Mouse (Mus musculus): Measurements from ENCODE around the gene Hnf1b.

Hnf1b gene

DNA sequence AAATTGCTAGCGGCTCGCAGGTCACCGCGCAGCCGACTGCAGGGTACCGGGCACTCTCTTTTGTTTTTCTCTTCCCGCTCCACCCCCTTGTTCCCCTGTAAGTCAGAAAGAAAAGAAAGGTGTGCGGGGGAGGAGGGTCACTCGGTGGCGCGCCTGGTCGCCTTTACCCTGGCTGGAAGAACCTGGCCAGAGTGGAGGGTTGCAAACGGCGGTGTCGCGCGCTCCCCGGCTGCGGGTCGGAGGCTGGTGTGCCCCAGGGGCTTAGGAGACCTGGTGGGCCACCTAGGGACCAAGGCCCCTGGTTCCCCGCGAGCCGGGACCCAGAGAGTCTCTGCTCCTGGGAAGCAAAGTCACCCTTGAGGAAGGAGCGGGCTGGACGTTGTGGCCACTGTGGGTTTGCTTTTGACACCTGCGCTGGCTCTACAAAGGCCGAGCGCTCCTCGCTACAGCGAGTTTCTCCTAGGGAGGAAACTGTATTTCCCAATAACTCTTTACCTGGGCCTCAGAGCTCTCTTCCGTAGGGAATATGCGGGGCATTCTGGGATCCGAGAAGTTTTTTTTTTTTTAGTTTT is 3.4 kb downstream of the Hnf1b start:
- no peak for DNase-seq

DNA sequence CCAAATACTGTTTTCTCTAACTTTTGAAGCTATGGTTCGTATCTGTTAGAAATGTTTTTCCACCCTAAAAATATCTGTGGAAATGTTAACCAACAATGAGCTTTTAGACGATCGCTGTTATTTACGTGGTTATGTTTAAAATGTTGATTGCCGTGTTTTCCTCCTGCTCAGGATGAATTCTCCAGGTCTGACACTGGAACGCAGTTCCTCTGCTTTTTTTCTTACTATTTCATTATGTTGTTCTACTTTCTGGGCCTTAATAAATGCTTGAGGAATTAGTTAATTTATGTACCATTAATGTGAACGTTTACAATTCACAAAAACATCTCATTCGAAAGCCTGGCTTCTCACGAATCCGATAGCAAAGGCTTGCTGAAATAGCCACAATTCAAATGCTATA is 4.2 kb downstream of the Hnf1b start:
- no peak for DNase-seq

DNA sequence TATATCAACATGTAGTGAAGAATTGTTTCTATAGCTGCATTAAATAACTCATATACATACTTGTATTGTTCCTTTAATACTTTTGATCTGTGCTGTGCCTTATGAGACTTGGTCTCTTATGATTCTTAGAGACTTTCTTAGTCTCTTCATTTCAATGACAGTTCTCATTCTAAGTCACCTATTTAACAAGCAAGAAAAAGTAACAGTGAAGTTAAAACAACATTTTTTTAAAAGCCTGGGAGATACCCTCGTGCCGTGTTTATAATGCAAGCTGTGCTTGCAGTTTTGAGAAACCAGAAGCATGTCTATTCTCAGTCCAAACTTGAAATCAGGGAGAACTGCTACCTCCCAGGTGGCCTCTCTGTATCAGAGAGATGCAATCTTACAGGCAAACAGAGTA is 4.8 kb downstream of the Hnf1b start:
- no peak for DNase-seq

DNA sequence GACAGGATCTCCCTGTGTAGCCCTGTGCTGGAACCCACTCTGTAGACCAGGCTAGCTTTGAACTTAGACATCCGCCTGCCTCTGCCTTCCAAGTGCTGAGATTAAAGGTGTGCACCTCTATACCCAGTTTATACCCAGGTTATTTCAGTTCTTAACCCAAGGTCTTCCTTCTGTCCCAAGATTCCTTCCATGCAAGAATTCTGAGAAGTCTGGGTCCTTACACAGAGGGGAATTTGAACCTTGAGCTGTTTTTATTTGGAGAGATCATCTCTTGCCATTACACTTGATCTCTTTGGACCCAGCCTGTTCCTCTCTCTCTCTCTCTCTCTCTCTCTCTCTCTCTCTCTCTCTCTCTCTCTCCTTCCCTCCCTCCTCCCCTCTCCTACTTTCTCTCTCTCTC is 7.4 kb downstream of the Hnf1b start:
- DNase-seq, result no peak

DNA sequence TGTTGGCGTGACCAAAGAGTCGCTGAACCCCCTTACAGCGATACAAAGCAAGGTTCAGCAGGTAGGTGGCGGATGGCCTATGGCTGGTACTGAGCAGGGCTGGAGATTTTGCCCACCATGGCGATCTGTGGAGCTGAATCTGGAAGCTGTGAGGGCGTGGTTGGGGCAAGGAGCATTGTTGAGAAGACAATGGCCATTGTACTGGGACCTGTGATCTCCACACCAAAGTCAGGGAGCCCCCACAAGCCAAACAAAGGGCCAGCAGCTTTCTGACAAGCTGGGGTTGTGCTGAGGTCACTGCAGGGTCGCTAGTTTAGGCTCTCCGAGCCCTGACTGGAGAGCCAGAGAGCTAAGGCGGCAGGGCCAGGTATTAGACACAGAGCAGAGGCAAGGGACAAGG is 15.4 kb downstream of the Hnf1b start:
- DNase-seq, result no peak

- no peak for DNase-seq
These were observed 17.7 kb downstream of the Hnf1b start for GRCm38 (mm10) chr11:83867571-83867970.

GRCm38 (mm10) chr11:83869147-83869546 is 19.3 kb downstream of the Hnf1b start:
- DNase-seq, result no peak

DNA sequence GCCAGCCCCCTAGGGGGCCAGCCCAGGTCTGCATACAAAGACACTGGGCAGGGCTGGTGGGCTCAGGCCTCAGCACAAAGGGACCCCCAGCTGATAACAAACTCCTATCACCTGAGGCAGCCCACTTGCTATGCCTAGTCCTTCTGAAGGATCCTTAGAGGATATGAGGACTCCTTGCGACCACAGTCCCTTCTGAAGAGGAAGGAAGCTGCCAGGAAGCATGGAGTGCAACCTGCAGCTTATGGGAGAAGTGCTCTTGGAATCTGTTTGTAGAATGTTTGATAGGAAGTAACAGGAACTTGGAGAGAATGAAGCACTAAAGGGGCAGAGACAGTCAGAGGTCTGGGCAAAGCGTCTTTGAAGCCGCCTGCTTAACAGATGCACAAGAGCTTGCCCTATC is 19.8 kb downstream of the Hnf1b start:
- DNase-seq, result no peak

DNA sequence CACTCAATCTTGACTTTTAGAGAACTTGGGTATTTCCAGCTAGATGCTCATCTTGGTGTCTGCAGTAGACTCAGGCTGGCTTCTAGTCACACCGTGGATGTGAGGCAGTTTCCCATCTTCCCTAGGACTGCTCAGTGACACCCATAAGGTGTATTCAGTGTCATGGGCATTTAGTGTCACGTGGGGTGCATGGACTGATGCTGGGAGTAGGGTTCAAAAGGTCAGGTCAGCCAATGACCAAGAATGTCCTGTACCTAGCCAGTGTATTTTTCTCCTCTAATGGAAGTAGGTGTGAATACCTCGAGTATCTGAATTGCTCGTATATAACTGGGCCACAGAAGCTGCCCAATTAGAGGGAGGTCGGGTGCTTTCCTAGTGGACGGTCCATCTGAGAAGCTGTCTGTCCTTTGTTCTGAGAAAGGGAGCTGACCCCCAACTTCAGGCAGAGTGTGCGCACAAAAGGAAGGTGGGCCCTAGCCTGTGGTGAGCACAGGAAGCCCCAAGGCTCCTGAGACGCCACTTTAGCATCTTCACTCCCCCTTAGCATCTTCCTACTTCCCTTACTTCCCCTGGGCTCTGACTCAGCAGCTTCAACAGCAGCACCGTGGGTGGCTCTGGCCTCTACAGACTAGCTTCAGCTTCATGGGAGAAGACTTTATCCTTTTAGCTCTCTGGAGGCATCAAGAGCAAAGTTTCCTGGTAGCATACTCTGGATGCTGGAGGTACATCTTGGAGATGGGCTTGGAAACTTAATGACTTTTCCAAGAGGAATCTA is 22.1 kb downstream of the Hnf1b start:
- DNase-seq, result no peak

DNA sequence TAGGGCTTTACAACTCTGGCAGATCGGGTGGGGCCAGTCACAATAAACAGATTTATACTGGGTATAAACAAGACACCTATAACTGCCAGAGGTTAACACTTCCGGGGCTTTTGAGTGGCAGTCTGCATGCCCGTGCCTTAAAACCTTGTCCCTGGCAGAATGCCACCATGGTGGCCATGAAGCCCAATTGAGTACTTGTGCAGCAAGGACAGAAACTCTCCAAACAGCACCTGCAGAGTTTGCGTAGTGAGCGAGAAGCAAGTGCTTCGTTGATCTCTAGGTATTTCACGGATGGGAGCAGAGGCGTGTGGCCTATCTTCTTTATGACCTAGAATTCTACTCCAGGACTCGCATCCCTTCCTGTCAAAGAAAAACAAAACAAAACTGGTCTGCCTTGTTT is 23.6 kb downstream of the Hnf1b start:
- no peak for DNase-seq

DNA sequence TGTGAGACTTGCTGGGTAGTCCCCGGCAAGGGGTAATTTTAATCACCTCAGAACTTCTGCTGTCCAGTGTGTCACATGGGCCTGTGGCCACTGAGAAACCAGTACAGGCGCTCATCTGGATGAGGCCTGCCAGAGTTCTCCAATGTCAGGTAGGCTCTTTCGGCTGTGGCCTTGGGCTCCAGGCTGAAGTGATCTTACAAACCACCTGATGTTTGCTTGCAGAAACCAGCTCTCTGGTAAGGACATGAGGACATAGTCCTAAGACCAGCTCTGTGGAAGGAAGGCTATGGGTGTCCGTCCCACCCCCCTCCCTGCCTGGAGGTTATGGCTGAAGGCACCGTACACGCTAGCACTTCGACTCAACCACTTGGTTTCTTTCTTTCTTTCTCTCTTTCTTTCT is 26.8 kb downstream of the Hnf1b start:
- no peak for DNase-seq

- DNase-seq, result no peak
These were observed 27.9 kb downstream of the Hnf1b start for GRCm38 (mm10) chr11:83877765-83878164.

DNA sequence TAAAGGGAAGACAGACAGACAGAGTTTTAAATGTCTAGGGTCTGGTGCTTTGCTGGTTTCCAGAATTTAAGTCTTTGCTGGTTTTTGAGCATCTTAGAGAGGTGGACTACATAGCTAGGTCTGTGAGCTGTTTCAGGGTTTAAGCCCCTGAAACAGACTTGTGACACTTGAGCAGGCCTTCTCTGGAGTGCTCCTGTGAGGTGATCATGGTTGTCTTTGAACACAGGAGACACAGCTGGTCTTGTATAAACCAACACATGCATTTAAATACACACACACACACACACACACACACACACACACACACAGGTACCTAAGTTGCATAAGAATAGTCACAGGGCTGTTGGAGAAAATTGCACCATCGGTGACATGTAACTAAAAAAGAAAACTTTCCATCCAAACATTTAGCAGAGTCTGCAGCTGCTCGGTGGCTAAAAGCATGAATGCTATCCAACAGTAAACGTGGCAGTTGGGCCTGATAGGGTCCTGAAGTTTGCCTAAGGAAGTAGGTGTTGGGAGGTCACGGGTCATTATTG is 28.6 kb downstream of the Hnf1b start:
- no peak for DNase-seq

DNA sequence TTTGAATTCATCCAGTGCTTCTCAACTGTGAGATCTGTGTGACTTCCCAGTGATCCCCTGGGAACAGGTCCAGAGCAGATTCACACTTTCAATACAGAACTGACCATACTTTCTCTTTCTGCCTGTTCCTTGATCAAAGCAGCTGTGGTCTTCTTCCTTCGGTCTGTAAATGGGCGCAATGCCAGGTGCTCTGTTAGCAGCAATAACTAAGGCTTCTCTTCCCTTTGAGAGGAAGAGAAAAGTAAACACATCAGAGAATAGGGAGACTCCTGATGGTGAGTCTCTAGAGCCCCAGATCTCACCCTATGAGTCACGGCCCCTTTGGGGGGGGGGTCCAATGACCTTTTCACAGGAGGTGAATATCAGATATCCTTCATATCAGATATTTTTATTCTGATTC is 29.3 kb downstream of the Hnf1b start:
- DNase-seq, result no peak

DNA sequence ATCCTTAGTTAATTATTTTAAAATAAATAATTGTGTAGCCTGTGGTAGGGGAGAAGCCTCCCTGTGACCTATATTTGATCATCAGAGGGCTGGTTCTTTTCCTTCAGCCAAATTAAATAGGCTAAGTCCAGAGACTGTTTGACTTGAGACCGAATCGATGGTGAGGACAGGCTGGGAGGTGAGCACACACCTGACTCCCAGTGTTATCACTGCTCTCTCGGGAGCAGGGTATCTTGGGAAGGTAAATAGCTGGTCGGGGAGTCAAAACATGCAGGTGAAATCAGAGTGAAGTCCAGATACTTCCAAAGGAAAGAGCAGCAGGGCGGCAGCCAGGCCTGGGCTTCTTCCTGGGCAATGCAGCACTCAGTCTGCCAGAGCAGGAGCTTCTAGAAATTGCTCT is 31.6 kb downstream of the Hnf1b start:
- DNase-seq, result no peak

- DNase-seq, result no peak
These were observed 32.7 kb downstream of the Hnf1b start for GRCm38 (mm10) chr11:83882552-83882951.

DNA sequence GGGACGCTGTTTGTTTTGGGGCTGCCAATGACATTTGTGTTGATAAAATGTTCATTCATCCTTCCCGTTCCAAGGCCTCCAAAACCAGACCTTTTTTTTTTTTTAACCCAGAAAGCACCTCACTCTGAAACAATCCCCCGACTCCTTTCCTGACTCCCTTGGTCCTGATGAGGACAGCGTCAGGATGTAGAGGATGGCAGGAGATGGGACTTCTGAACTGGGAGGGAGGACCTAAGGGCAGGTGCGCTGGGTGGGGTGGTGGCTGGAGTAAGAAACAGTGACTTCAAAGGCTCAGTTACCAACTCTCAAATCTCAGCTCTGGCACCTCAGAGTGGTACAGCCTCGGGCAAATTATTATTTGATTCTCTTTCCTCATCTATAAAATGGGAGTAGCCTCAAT is 33.2 kb downstream of the Hnf1b start:
- DNase-seq, result no peak

GRCm38 (mm10) chr11:83883812-83884211 is 33.9 kb downstream of the Hnf1b start:
- no peak for DNase-seq

DNA sequence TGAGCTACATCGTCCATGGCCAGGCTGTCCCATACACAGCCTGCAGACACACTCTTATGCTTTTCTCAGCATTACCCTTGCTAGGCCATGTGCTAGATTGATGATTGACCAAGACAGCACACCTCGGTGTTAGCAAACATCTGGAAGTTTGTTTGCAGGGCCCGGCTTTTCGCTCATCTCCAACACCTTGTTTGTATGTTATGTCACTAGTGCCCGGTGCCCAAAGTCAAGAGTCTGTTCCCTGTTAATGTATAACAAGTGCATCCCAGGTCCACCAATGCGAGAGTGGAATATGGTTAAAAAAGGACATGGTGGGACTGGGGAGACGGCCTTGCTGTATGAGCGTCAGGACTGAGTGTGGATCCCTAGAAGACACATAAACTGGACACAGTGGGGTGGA is 35.3 kb downstream of the Hnf1b start:
- DNase-seq, result no peak

- DNase-seq, result no peak
These were observed 36.9 kb downstream of the Hnf1b start for GRCm38 (mm10) chr11:83886746-83887145.

- no peak for DNase-seq
These were observed 41.5 kb downstream of the Hnf1b start for GRCm38 (mm10) chr11:83891366-83891765.

DNA sequence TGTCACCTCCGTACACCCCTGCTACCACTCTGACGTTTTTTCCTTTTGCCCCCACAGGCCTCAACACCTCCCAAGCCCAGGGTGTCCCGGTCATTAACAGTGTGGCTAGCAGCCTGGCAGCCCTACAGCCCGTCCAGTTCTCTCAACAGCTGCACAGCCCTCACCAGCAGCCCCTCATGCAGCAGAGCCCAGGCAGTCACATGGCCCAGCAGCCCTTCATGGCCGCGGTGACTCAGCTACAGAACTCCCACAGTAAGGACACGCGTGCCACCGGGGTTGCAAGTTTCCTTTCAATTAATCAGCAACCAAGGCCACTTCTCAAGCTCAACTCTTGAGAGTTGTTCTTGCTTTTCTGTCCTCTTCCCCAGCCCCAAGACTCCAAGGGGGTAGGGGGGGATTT is 43.5 kb downstream of the Hnf1b start:
- no peak for DNase-seq

- no peak for DNase-seq
These were observed 46.9 kb downstream of the Hnf1b start for GRCm38 (mm10) chr11:83896430-83897410.

Measured in thymus, adult 18-20 months (tissue).